Mouse (Mus musculus): Measurements from ENCODE around the gene Hoxb6. TPM values are rescaled to one million over a fixed set of nuclear protein-coding genes. Genes with fewer than 3 reads are reported as not detected.

Hoxb6 gene
- total RNA-seq, 2 experiments from 2014 or later: 0.62 to 1.3 TPM

- DNase-seq (ENCODE audit: low spot score in 2 of 2): no peak
Measured at GRCm38 (mm10) chr11:96314671-96315343, 22.5 kb downstream of the Hoxb6 start.

DNA sequence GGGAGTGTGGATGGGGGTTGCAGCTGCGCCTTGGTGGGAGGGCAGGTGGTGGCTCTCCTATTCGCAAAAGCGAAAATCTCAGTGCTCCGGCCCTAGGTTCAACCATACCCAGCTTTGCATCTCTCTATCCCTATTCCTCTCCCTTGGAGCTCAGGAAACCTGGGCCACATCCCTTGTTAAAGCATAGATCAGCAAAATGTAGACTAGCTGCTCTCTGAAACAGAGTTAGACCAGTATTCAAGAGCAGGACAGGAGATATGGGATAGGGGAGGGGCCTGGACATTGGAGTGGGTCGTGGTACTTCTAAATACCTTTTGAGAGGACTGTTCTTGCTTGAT lies 23.0 kb downstream of the Hoxb6 start:
- no peak for DNase-seq (ENCODE audit: low spot score in 2 of 2)

DNA sequence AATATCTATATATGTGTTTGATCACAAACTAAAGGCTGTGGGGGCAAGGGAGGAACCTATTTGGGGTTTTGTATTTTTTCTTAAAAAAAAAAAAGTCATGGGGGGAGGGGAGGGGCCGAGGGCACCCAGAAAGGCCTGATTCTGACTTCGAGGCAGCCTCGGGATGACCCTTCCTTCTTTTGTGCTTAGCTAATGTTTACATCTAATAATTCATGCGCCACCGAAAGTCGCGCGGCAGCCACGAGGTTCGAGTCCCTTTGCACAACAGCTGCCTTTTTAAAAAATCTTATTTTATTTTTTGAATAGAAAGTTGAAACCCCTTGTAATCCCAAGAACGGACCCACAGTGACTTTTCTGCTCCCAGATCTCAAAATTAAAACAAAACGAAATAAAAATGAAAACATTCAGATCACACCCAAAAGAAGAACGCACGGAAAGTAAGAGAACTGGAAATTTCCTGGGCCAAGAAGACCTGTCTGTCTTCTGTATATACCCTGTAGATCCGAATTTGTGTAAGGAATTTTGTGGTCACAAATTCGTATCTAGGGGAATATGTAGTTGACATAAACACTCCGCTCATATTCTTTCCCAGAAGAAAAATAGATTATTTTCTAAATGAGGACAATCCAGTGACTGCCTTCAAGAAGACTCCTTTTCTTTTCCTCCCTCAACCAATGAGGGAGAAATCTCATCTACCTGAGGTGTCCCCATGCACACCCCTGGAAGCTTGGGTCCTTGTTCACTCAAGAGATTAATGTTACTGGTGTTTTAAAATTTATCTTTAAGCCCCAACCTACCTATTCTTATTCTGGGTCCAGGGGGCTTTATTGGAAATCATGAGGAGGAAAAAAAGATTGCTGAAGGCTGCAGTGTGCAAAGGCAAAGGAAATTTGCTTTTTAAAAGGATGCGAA lies 24.7 kb downstream of the Hoxb6 start:
- DNase-seq (ENCODE audit: low spot score in 2 of 2): no peak

DNA sequence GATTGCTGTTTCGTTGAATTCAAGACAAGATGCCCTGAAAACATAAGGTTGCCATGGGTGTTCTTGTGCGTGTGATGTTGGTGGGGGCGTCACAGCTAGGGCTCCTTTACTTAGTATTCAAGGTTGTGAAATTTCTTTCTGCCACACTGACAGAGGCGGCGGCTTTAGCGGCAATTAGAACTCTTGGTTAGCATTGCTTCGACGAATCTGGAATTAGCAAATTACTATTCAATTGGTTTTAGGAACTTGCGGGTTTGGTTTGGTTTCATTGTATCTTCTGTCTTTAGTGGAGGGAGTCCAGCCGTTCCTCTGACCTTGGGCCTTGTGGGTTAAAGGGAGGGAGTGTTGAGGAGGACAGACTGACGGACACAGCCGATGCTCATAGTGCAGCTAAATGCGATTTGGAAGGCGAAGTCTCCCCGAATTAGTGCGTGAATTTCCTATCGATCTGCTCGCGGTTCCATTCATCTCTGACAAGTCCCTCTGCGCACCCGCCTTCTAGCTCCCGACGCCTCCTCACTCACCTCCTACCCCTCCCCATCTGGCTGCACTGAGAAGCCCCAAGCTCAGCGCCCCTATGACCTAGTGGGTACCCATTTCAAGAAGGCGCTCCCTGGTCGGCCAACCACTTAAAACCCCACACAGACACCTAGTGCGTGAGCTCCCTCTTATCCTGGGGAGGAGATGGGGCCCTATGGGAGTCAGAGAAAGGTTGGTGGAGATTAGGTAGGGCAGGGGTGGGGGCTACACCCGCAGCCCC lies 25.5 kb downstream of the Hoxb6 start, which contains the start of gene Hoxb4:
TSS of gene Hoxb4 (plus strand) at position 660 of the 760 bp plus-strand sequence.
- DNase-seq (ENCODE audit: low spot score in 2 of 2): no peak

DNA sequence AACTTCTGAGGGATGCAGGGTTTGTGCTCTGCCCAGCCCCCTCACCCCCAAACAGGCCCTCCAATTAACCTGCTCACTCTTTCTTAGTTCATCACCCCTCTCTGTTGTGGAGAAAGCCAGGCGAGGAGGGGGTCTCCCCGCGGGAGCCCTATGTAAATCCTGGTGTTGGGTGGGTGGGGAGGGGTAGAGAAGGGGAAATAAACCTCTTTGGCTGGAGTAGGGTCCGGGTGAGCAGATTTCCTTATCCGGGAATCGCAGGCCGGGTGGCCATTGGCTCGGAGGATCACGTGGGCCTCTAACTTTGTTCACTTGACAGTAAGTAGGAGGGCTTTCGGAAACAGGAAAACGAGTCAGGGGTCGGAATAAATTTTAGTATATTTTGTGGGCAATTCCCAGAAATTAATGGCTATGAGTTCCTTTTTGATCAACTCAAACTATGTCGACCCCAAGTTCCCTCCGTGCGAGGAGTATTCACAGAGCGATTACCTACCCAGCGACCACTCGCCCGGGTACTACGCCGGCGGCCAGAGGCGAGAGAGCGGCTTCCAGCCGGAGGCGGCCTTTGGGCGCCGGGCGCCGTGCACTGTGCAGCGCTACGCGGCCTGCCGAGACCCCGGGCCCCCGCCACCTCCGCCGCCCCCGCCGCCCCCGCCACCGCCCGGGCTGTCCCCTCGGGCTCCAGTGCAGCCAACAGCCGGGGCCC lies 26.2 kb downstream of the Hoxb6 start:
- DNase-seq (ENCODE audit: low spot score in 2 of 2): no peak

DNA sequence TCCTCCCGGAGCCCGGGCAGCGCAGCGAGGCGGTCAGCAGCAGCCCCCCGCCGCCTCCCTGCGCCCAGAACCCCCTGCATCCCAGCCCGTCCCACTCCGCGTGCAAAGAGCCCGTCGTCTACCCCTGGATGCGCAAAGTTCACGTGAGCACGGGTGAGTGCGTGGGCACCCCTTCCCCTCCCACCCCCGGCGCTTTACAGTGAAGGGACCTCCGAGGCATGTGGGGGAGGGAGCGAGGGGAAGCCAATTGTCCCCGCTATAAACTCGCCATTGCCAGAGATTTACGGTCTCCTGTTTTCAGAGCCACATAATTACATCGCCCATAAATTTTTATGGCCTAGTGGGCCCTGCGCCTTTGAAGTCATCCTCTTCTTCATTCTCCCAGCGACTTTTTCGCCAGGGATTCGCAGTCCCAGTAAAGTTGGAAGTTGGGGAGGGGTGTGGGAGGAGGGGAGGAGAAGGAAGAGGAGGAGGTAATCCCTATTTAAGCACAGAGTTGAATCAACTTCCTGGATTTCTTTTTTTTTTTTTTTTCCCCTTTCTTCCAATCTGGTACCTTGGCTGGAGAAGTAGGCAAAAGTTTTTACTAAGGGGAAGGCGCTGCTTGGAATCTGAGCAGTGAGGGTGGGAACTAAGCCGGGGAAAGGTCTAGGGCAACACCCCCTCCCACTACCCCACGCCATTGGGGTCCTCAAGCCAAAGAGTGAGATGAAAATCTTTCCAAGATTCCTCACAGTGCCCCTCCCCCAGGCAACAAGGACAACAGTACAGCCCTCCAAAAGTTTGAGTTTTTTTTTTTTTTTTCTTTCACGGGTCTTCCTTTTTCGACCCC lies 27.0 kb downstream of the Hoxb6 start:
- DNase-seq (ENCODE audit: low spot score in 2 of 2): no peak

- no peak for DNase-seq (ENCODE audit: low spot score in 2 of 2)
Measured at GRCm38 (mm10) chr11:96319910-96320309, 27.6 kb downstream of the Hoxb6 start.

DNA sequence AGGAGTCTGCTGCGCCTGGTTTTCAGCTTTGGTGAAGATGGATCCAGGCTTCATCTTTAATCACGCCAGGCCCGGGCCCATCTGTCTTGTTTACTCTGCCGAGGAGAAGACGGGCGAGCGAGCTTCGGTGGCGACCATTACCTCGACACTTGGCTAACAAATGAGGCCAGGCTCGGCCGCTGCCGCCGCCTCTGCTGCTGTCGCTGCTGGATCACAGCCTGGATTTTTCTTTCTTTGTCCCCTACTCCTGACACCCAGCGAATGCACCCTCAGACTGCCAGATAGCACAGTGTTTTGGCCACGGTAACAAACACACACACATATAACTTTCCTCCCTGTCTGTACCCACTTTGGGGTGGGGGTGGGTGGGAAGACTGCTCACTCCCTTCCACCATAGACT lies 28.4 kb downstream of the Hoxb6 start:
- DNase-seq (ENCODE audit: low spot score in 2 of 2): no peak

GRCm38 (mm10) chr11:96321846-96322245 lies 29.6 kb downstream of the Hoxb6 start:
- DNase-seq (ENCODE audit: low spot score in 2 of 2): no peak

DNA sequence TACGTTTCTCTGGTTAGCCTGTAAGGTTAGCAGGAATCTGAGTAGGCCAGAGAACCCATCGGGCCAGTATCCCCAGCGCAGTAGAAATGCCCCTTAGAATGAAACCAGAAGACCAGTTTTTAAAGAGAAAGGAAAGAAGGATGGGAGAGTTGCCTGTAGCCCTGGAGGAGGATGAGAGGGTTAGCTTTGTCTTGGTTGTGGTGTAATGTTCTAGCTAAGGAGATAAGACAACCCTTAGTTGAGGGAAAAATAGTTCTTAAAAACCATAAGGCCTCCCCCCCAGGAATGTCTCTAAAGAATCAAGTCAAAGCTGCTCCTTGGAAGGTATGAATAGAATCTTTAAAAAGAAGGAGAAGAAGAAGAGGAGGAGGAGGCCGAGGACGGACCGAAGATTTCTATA lies 30.5 kb downstream of the Hoxb6 start:
- no peak for DNase-seq (ENCODE audit: low spot score in 2 of 2)

DNA sequence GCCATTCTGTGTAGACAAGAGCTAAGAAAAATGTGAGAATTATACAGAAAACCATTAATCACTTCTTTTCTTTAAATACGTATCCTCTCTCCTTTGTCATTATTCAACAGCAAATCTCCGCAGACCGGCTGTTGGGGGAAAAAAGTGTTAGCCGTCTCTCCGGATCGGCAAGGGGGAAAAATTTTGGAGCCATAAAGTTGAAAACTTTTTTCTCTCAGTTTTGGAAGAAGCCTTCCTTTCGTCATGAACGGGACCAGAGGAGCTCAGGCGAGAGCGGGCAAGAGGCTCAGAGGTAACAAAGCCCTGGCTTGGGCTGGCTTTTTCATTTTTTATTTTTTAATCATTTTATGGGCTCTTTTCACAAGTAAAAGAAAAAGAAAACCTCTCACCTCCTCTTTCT lies 30.9 kb downstream of the Hoxb6 start, which contains the start of gene Hoxb3:
TSS of gene Hoxb3 (plus strand) at position 173 of the 400 bp plus-strand sequence.
- no peak for DNase-seq (ENCODE audit: low spot score in 2 of 2)

DNA sequence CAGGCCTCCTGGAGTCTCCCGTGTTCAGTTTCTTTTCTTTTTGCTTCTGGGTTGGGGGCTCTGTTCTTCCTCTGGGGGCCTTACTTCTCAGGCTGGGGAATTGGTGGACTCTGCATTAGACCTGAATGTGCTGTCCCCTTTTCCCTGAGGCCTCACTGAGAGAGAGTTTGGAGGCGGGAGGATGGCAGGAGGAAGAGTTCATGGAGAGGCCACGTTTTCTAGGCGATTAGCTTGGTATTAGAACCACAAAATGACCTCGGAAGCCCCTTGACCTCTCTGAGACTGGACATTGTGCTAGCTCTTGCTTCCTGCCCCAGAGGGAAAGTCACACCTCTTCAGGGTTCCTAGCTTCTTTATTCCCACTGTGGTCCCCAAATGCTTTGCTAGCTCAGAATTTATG lies 31.8 kb downstream of the Hoxb6 start:
- DNase-seq (ENCODE audit: low spot score in 2 of 2): no peak

DNA sequence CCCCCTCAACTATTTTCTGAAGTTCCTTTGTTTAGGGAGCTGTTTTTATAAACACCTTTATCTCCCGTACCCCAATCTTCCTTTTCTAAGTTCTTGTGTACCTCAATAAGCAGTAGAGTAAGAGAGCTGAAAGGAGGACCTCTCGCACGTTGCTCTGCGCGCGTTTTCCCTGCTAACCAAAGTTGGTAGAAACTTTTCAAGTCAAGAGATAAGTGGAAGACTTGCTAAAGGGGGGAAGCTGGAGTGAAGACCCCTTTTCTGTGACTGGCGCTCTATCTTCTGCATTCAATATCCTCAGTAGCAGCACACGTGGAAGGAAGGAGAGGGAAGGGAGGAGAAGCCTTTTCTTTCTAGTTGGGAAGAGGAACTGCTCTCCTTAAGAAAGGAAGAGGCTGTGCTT lies 32.7 kb downstream of the Hoxb6 start:
- DNase-seq (ENCODE audit: low spot score in 2 of 2): no peak

DNA sequence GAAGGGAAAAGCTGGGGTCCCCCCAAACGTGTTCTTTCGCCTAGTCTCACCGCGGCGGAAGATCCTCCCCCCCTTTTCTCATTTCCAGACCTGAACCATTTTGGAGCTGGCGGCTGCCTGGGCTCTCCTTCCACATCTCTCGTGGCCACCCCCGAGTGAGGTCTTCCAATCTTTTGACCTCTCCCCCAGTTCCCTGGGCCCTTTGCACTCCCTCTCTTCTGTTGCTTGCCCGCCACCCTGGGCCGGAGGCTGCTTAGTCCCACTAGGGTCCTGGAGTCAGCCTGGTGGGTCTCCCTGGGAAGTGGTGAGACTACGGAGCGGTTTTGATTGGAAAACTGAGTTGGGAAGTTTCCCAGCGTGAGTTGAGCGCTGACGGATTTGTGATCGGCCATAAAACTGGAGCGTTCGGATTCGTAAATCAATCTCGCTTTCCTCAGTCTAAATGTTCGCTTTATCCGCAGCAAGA lies 33.5 kb downstream of the Hoxb6 start:
- DNase-seq (ENCODE audit: low spot score in 2 of 2): no peak

DNA sequence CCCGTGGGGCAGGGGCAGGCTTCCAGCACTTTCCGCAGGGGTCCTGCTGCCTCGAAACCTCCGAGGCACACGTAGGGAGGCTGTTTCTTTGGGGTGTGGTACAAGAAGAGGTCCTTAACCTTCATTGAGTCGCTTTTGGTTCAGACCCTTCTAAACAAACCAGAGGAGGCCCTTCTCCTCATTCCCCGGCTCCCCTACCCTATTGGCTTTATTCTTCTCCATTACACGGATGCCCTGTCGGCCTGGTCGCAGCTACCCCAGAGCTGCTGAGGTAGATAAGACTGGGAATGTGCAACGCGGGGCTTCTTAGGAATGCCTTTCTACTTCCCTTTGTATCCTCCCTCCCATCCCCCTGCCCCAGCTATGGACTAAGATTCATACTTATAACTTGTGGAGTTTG lies 34.4 kb downstream of the Hoxb6 start:
- no peak for DNase-seq (ENCODE audit: low spot score in 2 of 2)

DNA sequence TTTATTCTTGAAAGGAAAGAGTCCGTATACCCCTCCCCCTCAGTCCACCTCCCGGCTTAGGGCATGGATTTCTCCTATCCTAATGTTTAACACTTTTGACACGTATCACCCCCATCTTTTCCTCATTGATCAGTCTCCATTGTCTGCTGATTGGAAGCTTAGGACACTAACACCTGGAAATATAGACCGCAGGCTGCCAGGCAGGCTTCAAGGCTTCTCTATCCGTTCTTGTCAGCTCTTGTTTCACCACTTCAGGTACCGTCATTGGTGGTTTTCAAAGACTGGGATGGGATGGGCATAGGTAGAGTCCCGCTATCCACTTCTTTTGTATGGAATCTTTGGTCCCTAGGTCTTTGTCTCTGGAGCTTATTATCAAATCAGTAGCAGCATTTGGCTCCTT lies 34.8 kb downstream of the Hoxb6 start:
- DNase-seq (ENCODE audit: low spot score in 2 of 2): no peak

DNA sequence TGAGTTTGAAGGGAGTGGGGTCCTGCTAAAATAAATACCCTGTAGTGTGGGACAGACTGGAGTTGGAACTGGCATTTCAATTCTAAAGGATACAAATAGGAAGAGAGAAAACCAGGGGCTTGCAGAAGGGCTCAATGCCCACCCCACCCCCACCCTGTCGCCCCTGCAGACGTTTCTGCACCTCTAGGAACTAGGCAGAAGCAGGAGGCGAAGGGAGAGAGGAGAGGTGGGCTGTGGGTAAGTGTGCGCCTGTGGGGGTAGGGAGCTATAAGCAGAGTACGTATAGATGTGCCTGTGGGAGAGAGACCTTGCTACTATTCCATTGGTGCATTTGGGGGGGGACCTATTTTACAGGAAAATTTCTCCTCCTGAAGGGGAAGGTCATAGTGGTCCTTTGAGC lies 35.5 kb downstream of the Hoxb6 start:
- DNase-seq (ENCODE audit: low spot score in 2 of 2): no peak

GRCm38 (mm10) chr11:96328605-96329004 lies 36.3 kb downstream of the Hoxb6 start:
- no peak for DNase-seq (ENCODE audit: low spot score in 2 of 2)

DNA sequence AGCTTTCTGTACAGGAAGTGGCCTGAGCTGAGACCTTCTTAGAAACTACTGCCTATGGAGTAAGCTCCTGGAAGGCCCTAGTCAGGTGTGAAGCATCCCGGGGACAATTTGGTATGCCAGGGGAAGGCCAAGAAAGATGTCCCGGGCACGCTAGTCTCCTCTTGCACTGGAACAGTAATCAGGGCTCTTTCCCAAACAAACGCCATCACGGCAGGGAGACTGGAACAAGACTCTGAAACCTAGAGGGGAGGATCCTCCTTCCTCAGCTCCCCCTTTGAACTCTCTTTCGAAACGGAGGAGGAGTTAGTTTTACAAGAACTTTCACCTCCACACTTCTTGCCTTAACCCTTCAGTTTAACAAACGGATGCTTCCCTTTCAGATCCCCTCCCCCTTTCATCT lies 39.8 kb downstream of the Hoxb6 start:
- DNase-seq (ENCODE audit: low spot score in 2 of 2): no peak

DNA sequence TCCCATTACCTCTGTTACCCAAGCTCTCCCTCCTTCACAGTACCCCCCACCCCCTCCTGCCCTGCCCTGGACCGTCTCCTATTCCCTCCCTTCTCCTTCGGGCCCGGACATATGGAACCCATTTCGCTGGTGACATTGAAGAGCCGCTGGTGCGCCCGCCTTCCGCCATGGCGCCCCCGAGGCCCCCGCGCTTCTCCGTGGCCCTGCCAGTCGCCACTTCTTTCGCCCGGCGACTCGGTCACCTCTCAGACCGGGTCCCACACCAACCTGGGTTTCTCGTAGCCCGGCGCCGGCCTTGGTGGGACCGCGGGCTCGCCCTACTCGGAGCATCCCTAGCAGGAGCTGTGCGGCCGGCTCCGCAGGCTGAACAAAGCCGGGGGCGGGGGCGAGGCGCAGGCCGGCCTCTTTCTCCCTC lies 40.3 kb downstream of the Hoxb6 start:
- DNase-seq (ENCODE audit: low spot score in 2 of 2): no peak

All from gastrocnemius, postnatal 4 days (tissue).